Mouse (Mus musculus) lung, embryonic 16.5 days (tissue): ENCODE measurements at regions not wholly inside any gene's neighbourhood (a gene's known extent, or its start where the extent isn't known, plus 50 kb on each side); places are given as distances from the start of the nearest gene placed in this dataset.

Experiments
- ATAC-seq: fragments of 200-750 bp; cut with Nextera tagmentation; 2 replicates; pipeline ENCODE4 v1.8.0; 2017; ENCODE audit warnings: low read depth, mild to moderate bottlenecking, moderate library complexity
- H3K27ac ChIP-seq: fragments of 300-500 bp; sonication (generic); 2 replicates; pipeline ENCODE4 v1.5.1; 2014; ENCODE audit warnings: mild to moderate bottlenecking, control low read depth, low read length
- H3K27me3 ChIP-seq: fragments of 300-500 bp; sonication (generic); 2 replicates; pipeline ENCODE4 v1.6.1; 2014; ENCODE audit warnings: low read depth, low read length, mixed read lengths; ENCODE audit not compliant: control insufficient read depth, insufficient read depth
- H3K36me3 ChIP-seq: fragments of 300-500 bp; sonication (generic); 2 replicates; pipeline ENCODE4 v1.6.1; 2014; ENCODE audit warnings: low read length; ENCODE audit not compliant: control insufficient read depth, insufficient read depth
- H3K4me1 ChIP-seq: fragments of 300-500 bp; sonication (generic); replicated peaks from 2 replicates; pipeline ENCODE4 v1.6.1; 2014; ENCODE audit warnings: low read length, mixed read lengths; ENCODE audit not compliant: control insufficient read depth, insufficient read depth
- H3K4me2 ChIP-seq: fragments of 300-500 bp; sonication (generic); 2 replicates; pipeline ENCODE4 v1.6.1; 2014; ENCODE audit warnings: low read depth, low read length, control low read depth
- H3K4me3 ChIP-seq: fragments of 300-500 bp; sonication (generic); 2 replicates; pipeline ENCODE4 v1.5.1; 2014; ENCODE audit warnings: mild to moderate bottlenecking, low read length, control low read depth
- H3K9ac ChIP-seq: fragments of 300-500 bp; sonication (generic); 2 replicates; pipeline ENCODE4 v1.6.1; 2014; ENCODE audit warnings: low read length, control low read depth
- H3K9me3 ChIP-seq: fragments of 300-500 bp; sonication (generic); 2 replicates; pipeline ENCODE4 v1.6.1; 2016; ENCODE audit warnings: low read length; ENCODE audit not compliant: control insufficient read depth
- WGBS: fragments of 180-500 bp; shearing (Covaris S2); extraction: QIAGEN DNeasy Blood & Tissue Kit; methylation state at CpG from one replicate; pipeline ENCODE4 v1.1.7; 2014; 5-methylcytosine and 5-hydroxymethylcytosine counted together

DNA sequence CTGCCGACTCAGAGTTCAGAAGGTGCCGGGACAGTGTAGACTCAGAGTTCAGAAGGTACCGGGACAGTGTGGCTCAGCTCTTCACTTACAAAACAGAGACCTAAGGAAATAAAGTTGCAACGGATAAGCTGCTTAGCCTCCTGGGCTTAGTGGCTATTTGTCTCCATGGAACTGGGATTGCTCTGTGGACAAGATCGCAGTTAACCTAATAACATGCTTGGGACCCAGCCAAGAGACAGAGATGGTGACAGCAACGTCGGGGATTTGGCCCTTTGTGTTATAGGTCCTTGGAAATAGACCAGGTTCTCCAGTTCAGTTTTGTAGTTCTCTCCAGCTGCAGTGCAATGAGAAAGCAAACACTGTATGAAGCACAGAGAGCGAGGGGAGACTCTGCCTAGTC, 549.1 kb upstream of the Adam5 start:
- Histone ChIP-seq H3K4me3 (no peak overlapping the region), H3K36me3 (no peaks in the 10 kb centered on the region), H3K9me3 (no peaks in the 10 kb centered on the region), H3K4me1 (peaks cover 6% of the 10 kb centered on the region; the same call in 1 of the 2 replicates), H3K27ac (no peak overlapping the region), H3K27me3 (no peaks in the 10 kb centered on the region), H3K9ac (no peak overlapping the region), H3K4me2 (no peak overlapping the region)
- WGBS, result 45% methylated on average over 8 of the region's 8 CpGs
- no peak; the same call in 1 of the 2 replicates for ATAC-seq

DNA sequence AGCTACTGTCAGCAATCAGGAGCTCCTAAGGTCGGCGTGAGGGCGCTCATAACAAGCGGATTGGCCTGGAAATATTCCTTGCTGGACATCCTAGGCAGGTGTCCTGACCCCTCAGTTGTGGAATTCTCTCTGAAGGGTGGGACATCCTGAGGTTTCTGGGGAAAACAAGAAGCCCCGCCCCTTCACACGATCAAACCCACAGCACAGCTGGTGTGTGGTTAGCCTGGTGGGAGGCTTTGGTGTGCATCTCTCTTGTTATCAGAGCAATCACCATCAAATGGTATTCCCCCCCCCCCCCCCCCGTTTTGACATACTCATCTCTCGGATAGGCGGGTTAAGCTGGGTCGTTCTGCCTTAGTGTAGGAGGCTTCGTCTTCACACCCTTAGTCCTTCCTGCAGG, 546.8 kb upstream of the Adam5 start:
- no peak overlapping the region for H3K9ac ChIP-seq
- no peak for ATAC-seq
- 45% methylated on average over 10 of the region's 11 CpGs for WGBS
- H3K4me1 ChIP-seq, result peaks cover 7% of the 10 kb centered on the region; the same call in 1 of the 2 replicates
- H3K4me3 ChIP-seq, result no peak overlapping the region
- H3K9me3 ChIP-seq, result no peaks in the 10 kb centered on the region
- no peaks in the 10 kb centered on the region for H3K27me3 ChIP-seq
- H3K36me3 ChIP-seq, result no peaks in the 10 kb centered on the region
- no peak overlapping the region for H3K4me2 ChIP-seq
- no peak overlapping the region for H3K27ac ChIP-seq

DNA sequence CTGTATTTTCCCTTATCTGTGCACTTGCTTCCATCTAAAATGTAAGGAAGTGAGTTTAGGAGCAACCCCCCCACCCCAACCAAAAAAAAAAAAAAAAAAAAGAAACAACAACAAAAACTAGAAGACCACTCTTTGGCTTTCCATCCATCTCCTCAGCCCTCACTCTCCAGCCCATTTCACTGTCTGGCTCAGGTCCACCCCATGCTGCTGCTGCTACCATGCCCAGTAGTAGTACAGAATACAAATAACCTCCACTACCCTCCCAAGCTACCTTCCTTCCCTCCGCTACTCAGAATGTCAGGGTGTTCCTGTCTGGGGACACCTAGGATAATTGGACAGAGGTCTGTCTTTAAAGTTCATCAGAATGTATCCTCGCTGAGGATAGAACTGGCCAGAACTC, 545.2 kb upstream of the Adam5 start:
- ATAC-seq, result no peak
- no peak overlapping the region; the same call in 1 of the 2 replicates for H3K4me2 ChIP-seq
- H3K9ac ChIP-seq, result no peak overlapping the region
- no peaks in the 10 kb centered on the region for H3K9me3 ChIP-seq
- H3K27ac ChIP-seq, result no peak overlapping the region
- H3K36me3 ChIP-seq, result no peaks in the 10 kb centered on the region
- H3K4me3 ChIP-seq, result no peak overlapping the region
- WGBS, result 75% methylated on average over 2 of the region's 2 CpGs
- H3K4me1 ChIP-seq, result peaks cover 7% of the 10 kb centered on the region; the same call in 1 of the 2 replicates
- H3K27me3 ChIP-seq, result no peaks in the 10 kb centered on the region

DNA sequence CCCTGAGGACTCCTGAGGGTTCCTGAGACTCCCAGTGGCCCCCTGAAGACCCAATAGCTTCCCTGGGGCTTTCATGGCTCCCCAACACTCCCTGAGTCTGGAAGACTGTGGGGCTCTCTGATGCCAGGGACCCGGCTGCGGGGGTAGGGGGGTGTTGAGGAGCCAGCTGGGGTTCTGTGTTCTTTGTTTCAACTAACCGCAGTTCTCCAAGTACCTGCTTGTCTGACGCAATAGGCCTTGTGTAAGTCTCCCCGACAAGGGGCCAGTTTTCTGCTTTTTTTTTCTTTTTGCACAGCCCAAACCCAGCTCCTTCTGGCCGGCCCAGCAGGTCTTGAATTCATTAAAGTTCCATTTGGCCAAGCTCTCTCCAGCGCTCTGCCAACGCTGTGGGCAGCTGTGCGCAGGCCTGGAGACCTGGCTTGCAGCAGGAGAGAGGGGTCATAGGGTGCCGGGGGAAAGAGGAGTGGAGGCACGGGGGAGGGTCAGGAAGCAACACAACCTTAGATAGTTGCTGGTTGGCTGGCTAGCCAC, 544.5 kb upstream of the Adam5 start:
- Histone ChIP-seq H3K27me3 (no peaks in the 10 kb centered on the region), H3K27ac (0 out of 2 replicates have a peak overlapping the region, but pooled peaks have one; percentile 31), H3K4me1 (peaks cover 7% of the 10 kb centered on the region; the same call in 1 of the 2 replicates), H3K4me2 (peak overlapping the region; percentile 41), H3K4me3 (no peak overlapping the region), H3K9me3 (no peaks in the 10 kb centered on the region), H3K9ac (peak overlapping the region; percentile 28; the same call in 1 of the 2 replicates), H3K36me3 (no peaks in the 10 kb centered on the region)
- WGBS, result 13% methylated on average over 11 of the region's 11 CpGs
- ATAC-seq, result peak; percentile 79

DNA sequence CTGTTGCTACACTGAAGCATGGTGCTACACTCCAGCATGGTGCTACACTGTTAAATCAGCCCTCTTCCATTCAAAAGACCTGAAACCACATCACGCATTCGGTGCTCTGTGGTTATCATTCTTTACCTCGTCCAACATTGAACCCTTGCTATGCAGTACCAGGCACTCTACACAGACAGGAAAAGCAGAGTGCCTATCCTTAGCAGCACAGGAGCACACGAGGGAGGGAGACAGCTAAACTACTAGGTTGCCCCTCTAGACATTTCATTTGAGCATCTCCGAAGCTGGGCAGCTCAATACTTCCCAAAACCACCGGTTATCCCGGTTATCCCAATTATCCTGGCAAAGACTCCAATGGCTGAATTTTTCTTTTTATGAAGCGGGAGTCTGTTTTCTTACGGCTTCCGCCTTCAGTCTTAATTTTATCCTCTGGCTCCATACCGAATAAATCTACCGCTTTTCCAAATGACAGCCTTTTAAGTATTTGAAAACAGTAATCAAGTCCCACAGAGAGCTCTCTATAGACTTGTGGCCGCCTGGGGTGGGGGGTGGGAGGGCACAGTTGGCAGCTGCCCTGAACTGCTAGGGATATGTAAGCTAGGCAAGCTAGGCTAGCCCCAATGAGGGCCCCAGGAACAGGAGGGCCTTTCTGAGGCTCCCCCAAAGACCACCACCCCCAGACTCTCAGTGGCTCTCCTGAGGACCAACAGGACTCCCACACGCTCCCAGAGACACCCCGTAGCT, 543.8 kb upstream of the Adam5 start:
- H3K36me3 ChIP-seq, result no peaks in the 10 kb centered on the region
- ATAC-seq, result no peak; the same call in 1 of the 2 replicates
- H3K4me1 ChIP-seq, result peaks cover 7% of the 10 kb centered on the region; the same call in 1 of the 2 replicates
- H3K9me3 ChIP-seq, result no peaks in the 10 kb centered on the region
- H3K4me3 ChIP-seq, result no peak overlapping the region
- no peaks in the 10 kb centered on the region for H3K27me3 ChIP-seq
- WGBS, result 57% methylated on average over 15 of the region's 15 CpGs
- H3K9ac ChIP-seq, result peak overlapping the region; percentile 22; the same call in 1 of the 2 replicates
- H3K27ac ChIP-seq, result no peak overlapping the region
- H3K4me2 ChIP-seq, result peak overlapping the region; percentile 41; the same call in 1 of the 2 replicates

DNA sequence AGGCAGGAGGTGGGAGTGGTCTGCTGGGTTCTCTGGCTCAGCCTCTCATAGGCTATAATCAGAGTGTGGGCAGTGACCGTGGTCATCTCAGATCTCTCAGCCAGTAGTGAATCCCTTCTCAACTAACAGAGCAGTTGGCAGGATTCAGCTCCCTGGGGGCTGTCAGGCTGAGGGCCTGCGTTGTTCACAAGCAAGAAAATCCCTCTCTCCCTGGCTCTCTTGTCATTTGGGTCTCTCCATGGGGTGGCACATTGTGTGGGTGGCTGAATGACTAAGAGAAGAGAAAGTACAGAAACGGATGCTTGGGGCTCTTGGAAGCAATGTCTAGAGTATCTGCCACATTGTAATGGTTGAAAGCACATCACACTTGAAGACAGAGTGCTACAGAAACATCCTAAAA, 542.0 kb upstream of the Adam5 start:
- no peaks in the 10 kb centered on the region for H3K9me3 ChIP-seq
- H3K27me3 ChIP-seq, result no peaks in the 10 kb centered on the region
- H3K4me3 ChIP-seq, result no peak overlapping the region
- H3K27ac ChIP-seq, result no peak overlapping the region
- 39% methylated on average over 3 of the region's 3 CpGs for WGBS
- no peak for ATAC-seq
- no peaks in the 10 kb centered on the region for H3K36me3 ChIP-seq
- no peak overlapping the region for H3K9ac ChIP-seq
- H3K4me1 ChIP-seq, result peaks cover 7% of the 10 kb centered on the region; the same call in 1 of the 2 replicates
- no peak overlapping the region for H3K4me2 ChIP-seq

DNA sequence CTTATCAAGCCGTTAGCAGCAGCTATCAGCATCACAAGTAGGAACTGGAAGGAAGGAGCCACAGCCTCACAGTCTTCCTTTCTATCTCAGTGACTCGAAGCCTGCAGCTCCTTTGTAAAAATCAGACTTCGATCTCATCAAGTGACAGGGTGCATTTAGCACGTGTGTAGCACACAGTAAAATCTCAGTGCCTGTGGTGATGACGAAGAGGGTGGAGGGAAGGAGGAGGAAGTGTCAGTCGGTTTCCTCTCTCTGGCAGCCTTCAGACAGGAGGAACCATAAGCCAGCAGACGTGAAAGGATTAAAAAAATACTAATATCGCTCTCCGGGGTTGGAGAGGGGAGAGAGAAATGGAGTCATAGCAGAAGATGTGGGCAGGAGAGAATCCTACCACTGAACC, 538.5 kb upstream of the Adam5 start:
- no peak overlapping the region for H3K4me3 ChIP-seq
- H3K4me2 ChIP-seq, result no peak overlapping the region
- H3K27ac ChIP-seq, result no peak overlapping the region
- 37% methylated on average over 9 of the region's 9 CpGs for WGBS
- no peaks in the 10 kb centered on the region for H3K9me3 ChIP-seq
- H3K9ac ChIP-seq, result no peak overlapping the region
- no peak for ATAC-seq
- H3K36me3 ChIP-seq, result no peaks in the 10 kb centered on the region
- no peaks in the 10 kb centered on the region for H3K27me3 ChIP-seq
- H3K4me1 ChIP-seq, result no peaks in the 10 kb centered on the region

DNA sequence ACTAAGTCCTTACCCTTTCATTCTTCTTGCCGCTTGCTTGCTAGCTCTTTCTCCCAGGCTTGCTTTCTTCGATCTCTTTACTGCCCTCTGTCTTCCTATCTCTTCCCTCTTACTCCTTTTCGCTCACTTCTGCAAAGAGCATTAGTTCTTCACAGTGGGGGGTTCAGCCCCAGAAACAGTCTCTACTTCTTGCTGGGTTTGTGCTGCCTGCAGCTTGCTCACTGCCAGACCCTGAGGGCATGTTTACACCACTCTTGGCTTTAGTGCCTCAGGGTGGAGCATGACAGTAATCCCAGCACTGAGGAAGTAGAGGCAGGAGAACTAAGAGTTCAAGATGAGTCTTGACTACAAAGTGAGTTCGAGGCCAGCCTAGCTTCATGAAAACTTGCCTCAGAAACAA, 538.0 kb upstream of the Adam5 start:
- 63% methylated on average over 4 of the region's 4 CpGs for WGBS
- ATAC-seq, result no peak
- Histone ChIP-seq H3K27me3 (no peaks in the 10 kb centered on the region), H3K9ac (no peak overlapping the region), H3K36me3 (no peaks in the 10 kb centered on the region), H3K4me1 (no peaks in the 10 kb centered on the region), H3K4me3 (no peak overlapping the region), H3K4me2 (no peak overlapping the region), H3K9me3 (no peaks in the 10 kb centered on the region), H3K27ac (no peak overlapping the region)

DNA sequence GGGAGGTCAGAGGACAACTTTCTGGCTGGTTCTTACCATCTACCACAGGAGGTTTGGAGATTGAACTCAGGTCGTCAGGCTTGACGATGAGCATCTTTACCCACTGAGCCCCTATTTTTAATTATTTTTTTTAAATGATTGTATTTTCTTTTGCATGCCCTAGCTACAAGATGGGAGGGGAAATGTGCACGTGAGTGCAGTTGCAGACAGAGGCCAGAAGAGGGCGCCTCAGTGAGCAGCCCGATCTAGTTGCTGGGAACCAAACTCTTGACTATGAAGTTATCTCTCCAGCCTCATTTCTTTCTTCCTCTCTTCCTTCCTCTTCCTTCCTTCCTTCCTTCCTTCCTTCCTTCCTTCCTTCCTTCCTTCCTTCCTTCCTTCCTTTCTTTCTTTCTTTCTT, 537.3 kb upstream of the Adam5 start:
- no peak for ATAC-seq
- Histone ChIP-seq H3K4me3 (no peak overlapping the region), H3K36me3 (no peaks in the 10 kb centered on the region)

More for the DNA sequence above, 537.3 kb upstream of the Adam5 start:
- no peak overlapping the region for H3K9ac ChIP-seq
- H3K27ac ChIP-seq, result no peak overlapping the region
- no peaks in the 10 kb centered on the region for H3K27me3 ChIP-seq
- no peaks in the 10 kb centered on the region for H3K4me1 ChIP-seq
- no peak overlapping the region for H3K4me2 ChIP-seq
- WGBS, result 81% methylated on average over 5 of the region's 5 CpGs
- H3K9me3 ChIP-seq, result no peaks in the 10 kb centered on the region
